Mouse (Mus musculus): ENCODE data around the gene Snx29.
"Not testable (repeated sequence)": the region's sequence is repeated elsewhere in the genome, so short reads cannot be mapped to it uniquely, and the experiment has no call there.

Snx29 gene

GRCm38 (mm10) chr16:11448696-11449095 is 126.0 kb downstream of the Snx29 start:
- not testable (repeated sequence) for DNase-seq (ENCODE audit: low read depth, low spot score)

- no peak for DNase-seq (ENCODE audit: low read depth, low spot score)
Observed at GRCm38 (mm10) chr16:11449344-11449743, 126.6 kb downstream of the Snx29 start.

GRCm38 (mm10) chr16:11450626-11451025 is 127.9 kb downstream of the Snx29 start:
- DNase-seq (ENCODE audit: low read depth, low spot score), result peak; percentile 63

- no peak for DNase-seq (ENCODE audit: low read depth, low spot score)
Observed at GRCm38 (mm10) chr16:11454871-11455270, 132.2 kb downstream of the Snx29 start.

GRCm38 (mm10) chr16:11455545-11456140 is 132.9 kb downstream of the Snx29 start:
- no peak for DNase-seq (ENCODE audit: low read depth, low spot score)

GRCm38 (mm10) chr16:11456141-11456645 is 133.5 kb downstream of the Snx29 start:
- DNase-seq (ENCODE audit: low read depth, low spot score), result peak; percentile 54

- DNase-seq (ENCODE audit: low read depth, low spot score), result no peak
Observed at GRCm38 (mm10) chr16:11457136-11457535, 134.4 kb downstream of the Snx29 start.

- DNase-seq (ENCODE audit: low read depth, low spot score), result no peak
Observed at GRCm38 (mm10) chr16:11457609-11458350, 135.1 kb downstream of the Snx29 start.

- no peak for DNase-seq (ENCODE audit: low read depth, low spot score)
Observed at GRCm38 (mm10) chr16:11460210-11460609, 137.5 kb downstream of the Snx29 start.

- no peak for DNase-seq (ENCODE audit: low read depth, low spot score)
Observed at GRCm38 (mm10) chr16:11461612-11462011, 138.9 kb downstream of the Snx29 start.

- peak; percentile 63 for DNase-seq (ENCODE audit: low read depth, low spot score)
Observed at GRCm38 (mm10) chr16:11468533-11469179, 145.9 kb downstream of the Snx29 start.

- DNase-seq (ENCODE audit: low read depth, low spot score), result no peak
Observed at GRCm38 (mm10) chr16:11469491-11469890, 146.8 kb downstream of the Snx29 start.

- DNase-seq (ENCODE audit: low read depth, low spot score), result no peak
Observed at GRCm38 (mm10) chr16:11471246-11471645, 148.5 kb downstream of the Snx29 start.

GRCm38 (mm10) chr16:11472852-11473251 is 150.1 kb downstream of the Snx29 start:
- DNase-seq (ENCODE audit: low read depth, low spot score), result no peak

- no peak for DNase-seq (ENCODE audit: low read depth, low spot score)
Observed at GRCm38 (mm10) chr16:11473474-11473873, 150.8 kb downstream of the Snx29 start.

GRCm38 (mm10) chr16:11473893-11474505 is 151.3 kb downstream of the Snx29 start:
- DNase-seq (ENCODE audit: low read depth, low spot score), result no peak

- no peak for DNase-seq (ENCODE audit: low read depth, low spot score)
Observed at GRCm38 (mm10) chr16:11475137-11475943, 152.6 kb downstream of the Snx29 start.

GRCm38 (mm10) chr16:11476314-11476713 is 153.6 kb downstream of the Snx29 start:
- DNase-seq (ENCODE audit: low read depth, low spot score), result no peak

GRCm38 (mm10) chr16:11476968-11477367 is 154.3 kb downstream of the Snx29 start:
- no peak for DNase-seq (ENCODE audit: low read depth, low spot score)

- DNase-seq (ENCODE audit: low read depth, low spot score), result no peak
Observed at GRCm38 (mm10) chr16:11477591-11477990, 154.9 kb downstream of the Snx29 start.

GRCm38 (mm10) chr16:11479605-11480004 is 156.9 kb downstream of the Snx29 start:
- DNase-seq (ENCODE audit: low read depth, low spot score), result no peak

All from ZHBTc4 (cell line).